Mouse (Mus musculus): Measurements from ENCODE around the gene Mmp23. TPM values are rescaled to one million over a fixed set of nuclear protein-coding genes. Genes with fewer than 3 reads are reported as not detected.

The Mmp23 gene
- polyA plus RNA-seq, 1 experiment from 2014 or later, result 6.3 TPM

GRCm38 (mm10) chr4:155668689-155669597 is 15.8 kb upstream of the Mmp23 start, which contains the start of gene Mib2:
Mib2 (minus strand) TSS chr4:155669198.
- Histone ChIP-seq H3K36me3 (replicated peaks; ENCODE audit: control insufficient read depth, insufficient read depth, low read depth, low read length) (no peaks in the 10 kb centered on the region), H3K27ac (replicated peaks; ENCODE audit: low read depth, low read length) (peak within 1 kb of the TSS; percentile 59; the same call in 1 of the 2 replicates), H3K9ac (replicated peaks; ENCODE audit: low read length) (peak within 1 kb of the TSS; percentile 82), H3K9me3 (replicated peaks; ENCODE audit: control insufficient read depth, low read length) (no peaks in the 10 kb centered on the region), H3K27me3 (ENCODE audit: control insufficient read depth, insufficient read depth, low read length) (no peaks in the 10 kb centered on the region), H3K4me1 (ENCODE audit: control insufficient read depth, insufficient read depth, low read length) (no peaks in the 10 kb centered on the region), H3K4me2 (ENCODE audit: low read depth, low read length) (peak within 1 kb of the TSS; percentile 90), H3K4me3 (ENCODE audit: low read depth, low read length) (peak within 1 kb of the TSS; percentile 78)
- ATAC-seq (replicated peaks; ENCODE audit: insufficient number of reproducible peaks, low FRiP score, low TSS enrichment, low read depth) (peak; percentile 95), DNase-seq (ENCODE audit: low spot score) (peak; percentile 99)
- under 1% methylated on average over 70 of the region's 73 CpGs for WGBS

- H3K4me1 ChIP-seq (ENCODE audit: control insufficient read depth, insufficient read depth, low read length), result no peaks in the 10 kb centered on the region
- H3K4me2 ChIP-seq (ENCODE audit: low read depth, low read length), result no peak overlapping the region
- H3K9me3 ChIP-seq (replicated peaks; ENCODE audit: control insufficient read depth, low read length), result no peaks in the 10 kb centered on the region
- no peaks in the 10 kb centered on the region for H3K27me3 ChIP-seq (ENCODE audit: control insufficient read depth, insufficient read depth, low read length)
- no peak overlapping the region for H3K4me3 ChIP-seq (ENCODE audit: low read depth, low read length)
- H3K9ac ChIP-seq (replicated peaks; ENCODE audit: low read length), result no peak overlapping the region; the same call in 1 of the 2 replicates
- no peak for DNase-seq (ENCODE audit: low spot score)
- ATAC-seq (replicated peaks; ENCODE audit: insufficient number of reproducible peaks, low FRiP score, low TSS enrichment, low read depth), result no peak
- no peaks in the 10 kb centered on the region for H3K36me3 ChIP-seq (replicated peaks; ENCODE audit: control insufficient read depth, insufficient read depth, low read depth, low read length)
- H3K27ac ChIP-seq (replicated peaks; ENCODE audit: low read depth, low read length), result no peak overlapping the region
Observed at GRCm38 (mm10) chr4:155666903-155667302, 13.7 kb upstream of the Mmp23 start.

GRCm38 (mm10) chr4:155660641-155661040 is 7.5 kb upstream of the Mmp23 start:
- ATAC-seq (replicated peaks; ENCODE audit: insufficient number of reproducible peaks, low FRiP score, low TSS enrichment, low read depth), result no peak
- WGBS, result 89% methylated on average over 12 of the region's 12 CpGs
- no peak overlapping the region for H3K9ac ChIP-seq (replicated peaks; ENCODE audit: low read length)

GRCm38 (mm10) chr4:155658961-155659360 is 5.8 kb upstream of the Mmp23 start:
- Histone ChIP-seq H3K27ac (replicated peaks; ENCODE audit: low read depth, low read length) (no peak overlapping the region), H3K36me3 (replicated peaks; ENCODE audit: control insufficient read depth, insufficient read depth, low read depth, low read length) (no peaks in the 10 kb centered on the region), H3K4me1 (ENCODE audit: control insufficient read depth, insufficient read depth, low read length) (peaks cover 12% of the 10 kb centered on the region), H3K4me2 (ENCODE audit: low read depth, low read length) (no peak overlapping the region), H3K4me3 (ENCODE audit: low read depth, low read length) (no peak overlapping the region), H3K27me3 (ENCODE audit: control insufficient read depth, insufficient read depth, low read length) (peaks cover 18% of the 10 kb centered on the region), H3K9ac (replicated peaks; ENCODE audit: low read length) (no peak overlapping the region), H3K9me3 (replicated peaks; ENCODE audit: control insufficient read depth, low read length) (no peaks in the 10 kb centered on the region)
- 88% methylated on average over 10 of the region's 10 CpGs for WGBS
- DNase-seq (ENCODE audit: low spot score) (no peak), ATAC-seq (replicated peaks; ENCODE audit: insufficient number of reproducible peaks, low FRiP score, low TSS enrichment, low read depth) (no peak)

More at GRCm38 (mm10) chr4:155660641-155661040, 7.5 kb upstream of the Mmp23 start:
- Histone ChIP-seq H3K4me2 (ENCODE audit: low read depth, low read length) (no peak overlapping the region; the same call in 1 of the 2 replicates), H3K4me3 (ENCODE audit: low read depth, low read length) (no peak overlapping the region), H3K27ac (replicated peaks; ENCODE audit: low read depth, low read length) (no peak overlapping the region), H3K36me3 (replicated peaks; ENCODE audit: control insufficient read depth, insufficient read depth, low read depth, low read length) (no peaks in the 10 kb centered on the region), H3K27me3 (ENCODE audit: control insufficient read depth, insufficient read depth, low read length) (peaks cover 4% of the 10 kb centered on the region; the same call in 1 of the 2 replicates), H3K4me1 (ENCODE audit: control insufficient read depth, insufficient read depth, low read length) (no peaks in the 10 kb centered on the region), H3K9me3 (replicated peaks; ENCODE audit: control insufficient read depth, low read length) (no peaks in the 10 kb centered on the region)
- DNase-seq (ENCODE audit: low spot score), result no peak

GRCm38 (mm10) chr4:155656214-155656751 is 3.1 kb upstream of the Mmp23 start:
- Histone ChIP-seq H3K9ac (replicated peaks; ENCODE audit: low read length) (no peak overlapping the region), H3K27ac (replicated peaks; ENCODE audit: low read depth, low read length) (no peak overlapping the region), H3K4me3 (ENCODE audit: low read depth, low read length) (no peak overlapping the region), H3K4me2 (ENCODE audit: low read depth, low read length) (no peak overlapping the region), H3K36me3 (replicated peaks; ENCODE audit: control insufficient read depth, insufficient read depth, low read depth, low read length) (no peaks in the 10 kb centered on the region), H3K9me3 (replicated peaks; ENCODE audit: control insufficient read depth, low read length) (no peaks in the 10 kb centered on the region), H3K4me1 (ENCODE audit: control insufficient read depth, insufficient read depth, low read length) (peaks cover 22% of the 10 kb centered on the region), H3K27me3 (ENCODE audit: control insufficient read depth, insufficient read depth, low read length) (peaks cover 42% of the 10 kb centered on the region)
- DNase-seq (ENCODE audit: low spot score), result no peak
- no peak for ATAC-seq (replicated peaks; ENCODE audit: insufficient number of reproducible peaks, low FRiP score, low TSS enrichment, low read depth)
- 89% methylated on average over 13 of the region's 13 CpGs for WGBS

GRCm38 (mm10) chr4:155654456-155655298 is 1.5 kb upstream of the Mmp23 start:
- H3K36me3 ChIP-seq (replicated peaks; ENCODE audit: control insufficient read depth, insufficient read depth, low read depth, low read length), result peaks cover 3% of the 10 kb centered on the region
- WGBS, result 2% methylated on average over 52 of the region's 52 CpGs
- H3K9me3 ChIP-seq (replicated peaks; ENCODE audit: control insufficient read depth, low read length), result no peaks in the 10 kb centered on the region
- ATAC-seq (replicated peaks; ENCODE audit: insufficient number of reproducible peaks, low FRiP score, low TSS enrichment, low read depth) (peak; percentile 57), DNase-seq (ENCODE audit: low spot score) (peak; percentile 73)
- H3K27me3 ChIP-seq (ENCODE audit: control insufficient read depth, insufficient read depth, low read length), result peaks cover 42% of the 10 kb centered on the region
- peak overlapping the region; percentile 42 for H3K4me3 ChIP-seq (ENCODE audit: low read depth, low read length)
- H3K27ac ChIP-seq (replicated peaks; ENCODE audit: low read depth, low read length), result no peak overlapping the region
- peak overlapping the region; percentile 56 for H3K9ac ChIP-seq (replicated peaks; ENCODE audit: low read length)
- H3K4me1 ChIP-seq (ENCODE audit: control insufficient read depth, insufficient read depth, low read length), result peaks cover 22% of the 10 kb centered on the region
- H3K4me2 ChIP-seq (ENCODE audit: low read depth, low read length), result peak overlapping the region; percentile 95

- Histone ChIP-seq H3K4me1 (ENCODE audit: control insufficient read depth, insufficient read depth, low read length) (peaks cover 22% of the 10 kb centered on the region), H3K9me3 (replicated peaks; ENCODE audit: control insufficient read depth, low read length) (no peaks in the 10 kb centered on the region), H3K4me3 (ENCODE audit: low read depth, low read length) (peak overlapping the region; percentile 42), H3K9ac (replicated peaks; ENCODE audit: low read length) (no peak overlapping the region; the same call in none of the 2 replicates), H3K36me3 (replicated peaks; ENCODE audit: control insufficient read depth, insufficient read depth, low read depth, low read length) (peaks cover 6% of the 10 kb centered on the region), H3K27ac (replicated peaks; ENCODE audit: low read depth, low read length) (no peak overlapping the region), H3K27me3 (ENCODE audit: control insufficient read depth, insufficient read depth, low read length) (peaks cover 42% of the 10 kb centered on the region), H3K4me2 (ENCODE audit: low read depth, low read length) (peak overlapping the region; percentile 95)
- 3% methylated on average over 6 of the region's 6 CpGs for WGBS
- ATAC-seq (replicated peaks; ENCODE audit: insufficient number of reproducible peaks, low FRiP score, low TSS enrichment, low read depth) (no peak), DNase-seq (ENCODE audit: low spot score) (no peak)
Observed at GRCm38 (mm10) chr4:155654183-155654455, 935 bp upstream of the Mmp23 start.
